Mouse (Mus musculus) embryonic fibroblast, embryonic 13.5 days (primary cell): Measurements from ENCODE around the gene 9230112D13Rik. TPM values are rescaled to one million over a fixed set of nuclear protein-coding genes. Genes with fewer than 3 reads are reported as not detected.

Source experiments
- H3K27ac ChIP-seq: 2 replicates; pipeline ENCODE4 v1.5.1; 2012; ENCODE audit warnings: low read length, control low read depth, inconsistent platforms; ENCODE audit not compliant: insufficient read depth
- H3K4me1 ChIP-seq: 2 replicates; pipeline ENCODE4 v1.6.1; 2011; ENCODE audit warnings: low read length; ENCODE audit not compliant: control insufficient read depth, insufficient read depth
- H3K4me3 ChIP-seq: 2 replicates; pipeline ENCODE4 v1.5.1; 2011; ENCODE audit warnings: mild to moderate bottlenecking, control low read depth, low read length; ENCODE audit not compliant: insufficient read depth
- CTCF ChIP-seq: IDR thresholded peaks from 2 replicates; pipeline ENCODE4 v1.5.1; 2011; ENCODE audit warnings: mild to moderate bottlenecking, control low read depth, low read length, moderate library complexity, borderline replicate concordance; ENCODE audit not compliant: insufficient read depth
- POLR2A ChIP-seq: IDR thresholded peaks from 2 replicates; pipeline ENCODE4 v1.6.1; 2011; ENCODE audit warnings: low read depth, mild to moderate bottlenecking, control low read depth, low read length, moderate library complexity
- polyA plus RNA-seq: library from polyadenylated mRNA; stranded (reverse); fragments of >200 nt; gene quantifications from 2 replicates; pipeline ENCODE4 v1.2.4, GENCODE M21; 2011; ENCODE audit warnings: low read depth; ENCODE audit not compliant: missing spikeins, insufficient read length

Gene 9230112D13Rik
- polyA plus RNA-seq, 1 experiment = not detected

DNA sequence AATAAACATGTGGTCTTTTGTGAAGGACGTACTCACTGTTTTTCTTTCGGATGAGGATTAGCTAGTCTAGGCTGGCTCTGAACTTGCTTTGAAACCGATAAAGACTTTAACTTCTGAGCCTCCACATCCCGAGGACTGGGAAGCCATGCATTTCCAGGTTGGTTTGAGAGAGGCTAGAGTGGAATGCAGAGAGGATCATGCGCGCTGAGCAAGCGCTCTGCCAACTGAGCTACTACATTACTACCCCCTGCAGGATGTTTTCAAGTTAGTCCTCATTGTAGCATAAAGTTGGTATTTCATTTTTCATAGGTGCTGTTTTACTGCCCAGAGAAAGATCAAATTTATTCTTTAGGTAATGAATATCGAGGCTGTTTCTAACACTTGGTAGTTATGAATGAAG is 36.4 kb downstream of the 9230112D13Rik start:
- no peak overlapping the region for H3K27ac ChIP-seq
- TF ChIP-seq POLR2A = no peak
- TF ChIP-seq CTCF = no peak
- peaks cover 8% of the 10 kb centered on the region; the same call in 1 of the 2 replicates for H3K4me1 ChIP-seq
- H3K4me3 ChIP-seq = no peak overlapping the region

DNA sequence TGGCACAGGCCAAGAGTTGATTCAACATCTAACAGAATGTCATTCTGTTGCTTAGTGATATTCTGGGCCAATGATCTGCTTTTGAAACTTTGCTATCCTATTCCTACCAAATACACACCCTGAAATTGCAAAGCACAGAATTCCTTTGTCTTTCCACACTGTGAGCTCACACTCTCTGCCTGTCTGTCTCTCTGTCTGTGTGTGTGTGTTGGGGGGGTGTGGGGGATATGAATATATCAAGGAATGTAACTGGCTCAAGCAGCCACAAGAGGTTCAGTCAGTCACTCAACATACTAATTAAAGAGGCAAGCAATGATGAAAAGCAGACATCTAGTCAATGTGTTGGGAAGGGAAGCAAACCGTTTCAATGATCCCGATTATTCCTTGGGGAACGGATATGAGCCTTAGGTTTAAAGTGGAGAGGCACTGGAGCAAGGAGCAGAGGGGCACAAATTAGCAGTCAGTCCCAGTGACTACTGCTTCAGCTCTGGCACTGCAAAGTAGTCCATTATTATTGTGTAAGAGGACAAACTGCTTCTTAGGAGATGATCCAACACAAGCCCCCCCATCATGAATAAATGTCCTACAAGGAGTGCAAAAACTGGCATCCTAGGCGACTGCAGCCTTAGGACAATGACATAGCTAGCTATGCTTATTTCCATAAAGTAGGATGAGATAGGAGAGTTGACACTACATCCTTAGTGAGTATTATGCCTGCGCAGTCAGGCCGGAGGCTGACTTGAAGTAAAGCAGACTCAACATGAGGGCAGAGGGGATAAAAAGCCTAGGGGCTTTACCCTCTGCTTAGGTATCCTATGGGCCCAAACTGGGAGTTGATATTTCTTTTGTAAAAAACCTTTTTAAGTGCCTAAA is 38.9 kb downstream of the 9230112D13Rik start:
- TF ChIP-seq CTCF (no peak), POLR2A (no peak)
- peaks cover 2% of the 10 kb centered on the region; the same call in 1 of the 2 replicates for H3K4me1 ChIP-seq
- H3K4me3 ChIP-seq = no peak overlapping the region
- no peak overlapping the region for H3K27ac ChIP-seq

DNA sequence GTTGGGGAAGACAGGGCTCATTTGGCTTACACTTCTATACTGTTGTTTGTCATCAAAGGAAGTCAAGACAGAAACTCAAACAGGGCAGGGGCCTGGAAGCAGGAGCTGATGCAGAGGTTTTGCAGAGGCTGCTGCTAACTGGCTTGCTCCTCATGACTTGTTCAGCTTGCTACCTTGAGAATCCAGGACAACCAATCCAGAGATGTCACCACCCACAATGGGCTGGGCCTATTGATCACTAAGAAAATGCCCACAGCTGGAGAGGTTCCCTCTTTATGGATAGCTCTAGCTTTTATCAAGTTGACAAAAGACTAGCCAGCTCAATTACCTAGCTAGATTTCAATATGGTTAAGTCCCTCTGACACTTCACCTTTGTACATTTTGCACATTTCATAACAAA is 51.0 kb downstream of the 9230112D13Rik start:
- no peak overlapping the region for H3K4me3 ChIP-seq
- TF ChIP-seq CTCF = no peak
- TF ChIP-seq POLR2A = no peak
- peaks cover 2% of the 10 kb centered on the region for H3K4me1 ChIP-seq
- no peak overlapping the region for H3K27ac ChIP-seq

DNA sequence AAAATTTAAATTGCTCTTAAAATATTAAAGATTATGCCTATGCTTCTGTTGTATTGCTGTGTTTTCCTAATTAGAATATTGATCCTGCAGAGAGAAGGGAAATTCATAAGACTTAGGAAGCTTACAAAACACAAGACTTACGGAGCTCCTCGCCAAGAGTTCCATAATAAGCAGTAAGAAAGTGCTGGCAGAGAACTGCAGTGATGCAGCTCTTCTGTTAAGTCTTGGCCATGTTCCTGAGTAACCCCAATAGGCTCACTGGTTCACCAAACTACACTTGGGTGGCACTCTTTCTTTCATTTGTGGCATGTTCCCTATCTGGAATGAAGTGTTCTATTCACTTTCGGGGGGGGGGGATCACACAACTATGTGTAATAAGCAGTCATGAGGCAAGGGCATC is 56.3 kb downstream of the 9230112D13Rik start:
- H3K4me3 ChIP-seq = no peak overlapping the region
- H3K27ac ChIP-seq = no peak overlapping the region
- TF ChIP-seq POLR2A = no peak
- TF ChIP-seq CTCF = no peak
- H3K4me1 ChIP-seq = peaks cover 2% of the 10 kb centered on the region

Other genes with a start within 250 kb of the 9230112D13Rik start
- 7.4 and 10.1 TPM in 2 replicates for gene Shld2, start 212.3 kb downstream of the 9230112D13Rik start, polyA plus RNA-seq
- 159 and 181 TPM in 2 replicates for gene Glud1, start 212.1 kb downstream of the 9230112D13Rik start, polyA plus RNA-seq
- gene Fam25c, start 167.4 kb downstream of the 9230112D13Rik start, polyA plus RNA-seq = not detected in 2 replicates
- gene Sncg, start 148.0 kb downstream of the 9230112D13Rik start, polyA plus RNA-seq = 6.6 and 10.8 TPM in 2 replicates
- not detected in 2 replicates for gene Mmrn2, start 147.3 kb downstream of the 9230112D13Rik start, polyA plus RNA-seq
- gene Bmpr1a, start 19.5 kb downstream of the 9230112D13Rik start, polyA plus RNA-seq = 116 and 146 TPM in 2 replicates
- gene Ldb3, start 65.9 kb upstream of the 9230112D13Rik start, polyA plus RNA-seq = 2.7 and 9.2 TPM in 2 replicates
- gene Opn4, start 77.3 kb upstream of the 9230112D13Rik start, polyA plus RNA-seq = not detected in 2 replicates
- 66.2 and 74.1 TPM in 2 replicates for gene Wapl, start 151.1 kb upstream of the 9230112D13Rik start, polyA plus RNA-seq